Mouse (Mus musculus): ENCODE data around the gene Kif11. TPM values are rescaled to one million over a fixed set of nuclear protein-coding genes. Genes with fewer than 3 reads are reported as not detected.

Kif11 gene
- 0.54 and 1.1 TPM in 2 replicates for polyA plus RNA-seq (2012; rRNA removed; ENCODE audit: low replicate concordance)

GRCm38 (mm10) chr19:37375755-37376615, at the start of gene Kif11:
Gene Kif11 (plus strand): TSS chr19:37376403.

GRCm38 (mm10) chr19:37337752-37338151, 38.5 kb upstream of the Kif11 start, which contains the start of gene Ide:
Gene Ide (minus strand): TSS chr19:37337852.

GRCm38 (mm10) chr19:37434263-37434951, 58.2 kb downstream of the Kif11 start, which contains the start of gene Hhex:
Gene Hhex (plus strand): TSS chr19:37434810.

Other genes starting within 250 kb of the Kif11 start
- 42.9 and 60.7 TPM in 2 replicates for gene March5, start 168.9 kb upstream of the Kif11 start, polyA plus RNA-seq (2012; rRNA removed; ENCODE audit: low replicate concordance)
- gene Cpeb3, start 167.8 kb upstream of the Kif11 start, polyA plus RNA-seq (2012; rRNA removed; ENCODE audit: low replicate concordance), result 8.9 and 20.0 TPM in 2 replicates
- 15.1 and 52.9 TPM in 2 replicates for gene Ide, start 38.6 kb upstream of the Kif11 start, polyA plus RNA-seq (2012; rRNA removed; ENCODE audit: low replicate concordance)
- gene Hhex, start 58.4 kb downstream of the Kif11 start, polyA plus RNA-seq (2012; rRNA removed; ENCODE audit: low replicate concordance), result 7.6 and 65.5 TPM in 2 replicates
- 6.1 and 14.1 TPM in 2 replicates for gene Exoc6, start 174.0 kb downstream of the Kif11 start, polyA plus RNA-seq (2012; rRNA removed; ENCODE audit: low replicate concordance)